Mouse (Mus musculus) kidney, adult 11 months (tissue): Measurements from ENCODE around the gene Abca5.
A peak's percentile ranks its signal among the peaks of the same experiment; 100 is the strongest.

Experiments used
- DNase-seq: peaks from one replicate; pipeline ENCODE4 v3.0.0; 2022

The Abca5 gene

DNA sequence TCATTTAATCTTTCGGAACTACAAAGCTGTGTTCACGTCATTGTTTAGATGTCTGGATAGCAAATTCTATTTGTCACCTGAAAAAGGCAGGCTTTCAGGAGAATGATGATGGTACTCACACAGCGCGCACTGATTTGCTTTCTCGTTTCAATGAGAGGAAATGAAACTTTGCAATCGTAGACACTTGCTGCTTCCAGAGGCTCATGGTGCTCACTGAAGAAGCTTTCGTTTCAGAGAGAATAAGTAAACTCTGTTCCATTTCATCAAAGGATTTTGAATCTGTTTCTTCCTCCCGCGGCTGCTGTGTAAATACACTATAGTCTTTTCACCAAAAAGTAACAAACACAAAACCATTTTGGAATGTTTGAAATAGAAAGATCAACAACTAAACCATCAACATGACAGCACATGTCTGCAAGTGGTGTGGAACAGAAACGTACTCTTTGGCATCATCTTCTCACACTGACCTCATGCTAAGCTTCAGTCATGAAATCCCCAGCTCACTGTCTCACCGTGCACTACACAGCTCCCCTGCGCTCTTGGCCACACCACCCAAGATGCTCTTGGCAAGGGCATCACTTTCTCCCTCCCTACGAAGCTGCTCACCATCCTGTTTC, 39.5 kb downstream of the Abca5 start:
- DNase-seq: no peak

DNA sequence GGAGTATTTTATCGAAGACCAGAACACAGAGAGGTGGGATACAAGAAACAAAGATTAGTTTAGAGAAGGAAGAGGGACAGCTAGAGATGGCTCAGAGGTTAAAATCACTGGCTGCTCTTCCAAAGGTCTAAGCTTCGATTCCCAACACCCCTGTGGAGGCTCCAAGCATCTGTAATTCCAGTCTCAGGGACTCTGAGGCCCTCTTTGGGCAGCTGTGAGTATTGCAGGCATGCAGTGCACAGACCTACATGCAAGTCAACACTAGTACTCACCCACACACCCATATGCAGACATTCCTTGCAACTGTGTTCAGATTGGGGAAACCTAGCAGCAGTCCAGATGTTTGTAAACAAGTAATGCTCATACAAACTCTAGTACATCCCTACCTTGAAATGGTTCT, 46.9 kb downstream of the Abca5 start:
- DNase-seq: no peak

DNA sequence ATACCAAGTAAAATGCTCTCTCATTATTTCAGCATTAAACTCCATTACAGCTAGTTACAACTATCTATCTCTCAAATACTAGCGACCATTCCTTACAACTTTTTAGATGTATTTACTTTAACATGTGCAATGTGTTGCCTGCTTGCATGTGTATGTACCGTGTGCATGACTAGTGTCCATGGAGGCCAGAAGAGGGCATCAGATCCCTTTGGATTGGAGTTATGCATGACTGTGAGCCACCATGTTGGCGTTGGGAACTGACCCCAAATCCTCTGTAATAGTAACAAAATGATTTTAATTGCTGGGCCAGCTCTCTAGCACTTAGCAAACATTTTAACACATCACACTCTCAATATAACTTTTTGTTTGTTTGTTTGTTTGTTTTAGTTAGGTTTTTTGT, 49.1 kb downstream of the Abca5 start:
- DNase-seq: no peak

DNA sequence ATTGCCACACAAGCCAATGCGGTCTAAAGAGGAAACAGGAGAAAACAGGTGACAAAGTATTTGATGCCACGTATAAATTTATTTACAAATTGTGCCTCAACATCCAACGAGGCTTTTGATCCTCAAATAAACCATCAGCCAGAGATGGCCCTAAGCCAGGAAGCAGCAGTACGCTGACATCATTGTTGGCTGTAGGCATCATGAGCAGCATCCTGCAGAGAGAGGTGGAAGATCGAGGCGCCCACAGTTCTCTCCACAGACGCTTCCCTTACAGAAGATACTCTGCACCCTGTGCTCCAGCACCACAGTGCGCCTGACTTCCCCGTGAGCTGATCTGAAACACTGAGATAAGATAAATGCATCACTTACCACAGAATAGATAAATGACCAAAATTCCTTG, 49.8 kb downstream of the Abca5 start:
- no peak for DNase-seq

DNA sequence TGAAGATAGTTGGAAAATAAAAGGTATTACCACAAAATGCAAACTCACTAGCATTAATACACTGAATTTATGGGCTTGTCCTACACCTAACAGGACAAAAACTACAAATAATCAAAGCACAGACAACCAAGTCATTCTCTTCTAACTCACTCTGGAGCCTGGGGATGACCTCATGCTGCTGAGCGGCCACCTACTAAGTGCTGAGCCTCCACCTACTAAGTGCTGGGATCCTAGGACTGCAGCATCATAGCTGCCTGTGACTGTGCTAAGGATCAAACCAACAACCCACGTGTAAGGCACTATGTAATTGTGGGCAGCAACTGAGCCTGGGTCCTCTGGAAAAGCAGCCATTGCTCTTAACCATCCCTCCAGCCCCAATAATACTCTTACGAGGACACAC, 51.2 kb downstream of the Abca5 start:
- DNase-seq: no peak

DNA sequence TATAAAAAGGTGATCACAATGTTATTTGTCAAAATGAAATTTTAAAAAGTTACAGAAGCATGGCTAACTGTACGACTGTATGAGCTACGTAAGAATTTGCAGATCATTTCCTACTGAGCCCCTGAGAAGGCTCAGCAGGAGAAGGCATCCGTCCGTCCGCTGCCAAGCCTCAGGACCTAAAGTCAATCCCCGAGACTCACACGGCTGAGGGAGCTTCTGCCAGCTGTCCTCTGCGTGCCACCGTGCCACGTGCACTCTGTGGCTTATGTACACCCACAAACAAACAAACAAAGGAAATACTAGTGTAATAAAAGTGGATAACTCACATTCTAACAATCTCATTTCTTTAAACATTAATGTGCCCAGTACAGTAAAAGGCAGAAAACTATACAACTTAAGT, 52.7 kb downstream of the Abca5 start:
- DNase-seq: no peak

DNA sequence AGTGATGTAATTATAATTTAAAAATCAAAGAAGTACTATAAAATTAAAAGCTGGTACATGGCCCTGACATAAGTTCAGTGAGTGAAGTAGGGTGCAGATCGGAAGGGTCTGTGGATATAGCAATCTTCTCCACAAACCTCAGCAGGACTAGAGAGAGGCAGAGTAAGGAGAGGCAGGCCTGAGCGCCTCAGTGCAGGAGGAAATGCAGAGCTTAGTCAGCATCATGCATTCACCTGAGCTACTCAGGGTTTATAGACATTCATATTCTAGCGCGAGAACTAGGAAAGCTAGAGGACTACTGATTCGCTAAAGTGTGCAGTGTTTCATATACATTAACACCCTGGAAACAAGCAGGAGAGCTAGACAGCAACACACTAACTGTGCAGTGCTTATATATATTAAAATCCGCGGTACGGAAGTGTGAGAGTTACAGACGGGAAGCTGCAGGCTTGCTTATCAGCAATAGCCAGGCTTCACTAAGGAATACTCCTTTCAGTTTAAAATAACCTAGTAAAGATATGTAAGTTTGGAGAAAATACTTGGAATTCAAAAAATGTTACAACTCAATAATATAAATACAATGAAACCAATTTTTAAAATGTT, 53.2 kb downstream of the Abca5 start:
- DNase-seq: no peak

DNA sequence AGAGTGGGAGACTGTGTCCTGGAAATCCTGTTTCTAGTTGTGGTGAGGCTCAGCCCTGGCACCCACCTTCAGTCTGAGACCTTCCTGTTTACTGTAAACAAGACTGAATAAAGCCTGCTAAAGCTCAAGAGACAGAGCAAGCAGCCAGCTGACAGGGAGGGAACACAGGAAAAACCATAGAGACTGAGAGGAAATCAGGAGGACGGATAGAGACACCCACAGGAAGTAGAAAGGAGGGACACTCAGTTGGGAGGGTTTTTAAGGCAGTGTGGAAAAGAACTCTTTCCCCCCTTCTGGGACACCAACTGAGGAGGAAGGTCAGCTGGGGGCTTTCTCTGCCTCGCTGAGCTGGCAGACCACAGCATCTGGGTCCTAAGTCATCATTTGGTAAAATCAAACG, 62.7 kb downstream of the Abca5 start:
- no peak for DNase-seq

DNA sequence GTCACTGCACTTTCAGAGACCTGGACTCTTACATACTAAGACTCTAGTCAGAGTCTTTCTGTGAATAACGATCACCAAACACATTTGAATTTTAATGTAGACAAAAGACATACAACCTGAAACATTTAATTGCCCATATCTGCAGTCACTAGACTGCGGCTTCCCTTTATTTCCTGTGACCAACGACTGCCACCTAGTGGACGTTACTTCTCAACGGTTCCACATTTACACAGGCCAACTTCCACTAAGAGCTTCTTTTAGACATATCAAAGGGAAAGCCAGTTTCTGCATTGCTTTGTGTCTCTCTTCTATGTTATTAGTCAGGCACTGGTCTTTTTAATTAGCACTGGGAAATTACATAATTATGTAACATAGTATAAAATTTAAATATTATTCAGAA, 65.8 kb downstream of the Abca5 start:
- DNase-seq: no peak

DNA sequence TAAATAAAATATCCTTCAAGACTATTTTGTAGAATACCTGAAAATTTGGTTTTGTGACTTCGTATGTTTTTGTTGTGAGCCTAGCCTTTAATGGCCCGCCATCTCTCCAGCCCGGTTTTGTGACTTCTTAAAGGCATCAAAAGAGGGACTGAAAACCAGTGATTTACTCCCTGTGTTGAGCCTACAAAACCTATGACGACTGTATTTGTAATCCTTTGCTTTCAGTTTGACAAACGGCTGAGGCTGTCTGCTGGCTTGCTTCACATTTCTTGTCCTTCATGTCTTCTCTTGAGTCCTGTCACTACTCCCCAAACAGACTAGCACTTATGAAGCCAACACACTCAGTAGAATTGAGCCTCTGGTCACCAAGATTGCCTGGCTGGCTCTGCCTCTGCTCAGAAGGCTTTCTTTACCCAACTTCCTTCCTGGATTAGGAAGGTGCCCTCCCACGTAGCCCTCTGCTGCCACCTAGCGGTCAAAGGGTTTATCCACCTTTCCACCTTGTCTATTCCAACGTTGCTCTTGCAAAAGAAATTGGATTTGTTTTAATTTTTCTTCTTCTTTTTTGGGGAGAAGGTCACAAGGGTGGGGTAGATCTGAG, 69.2 kb downstream of the Abca5 start:
- DNase-seq: peak; percentile 49

DNA sequence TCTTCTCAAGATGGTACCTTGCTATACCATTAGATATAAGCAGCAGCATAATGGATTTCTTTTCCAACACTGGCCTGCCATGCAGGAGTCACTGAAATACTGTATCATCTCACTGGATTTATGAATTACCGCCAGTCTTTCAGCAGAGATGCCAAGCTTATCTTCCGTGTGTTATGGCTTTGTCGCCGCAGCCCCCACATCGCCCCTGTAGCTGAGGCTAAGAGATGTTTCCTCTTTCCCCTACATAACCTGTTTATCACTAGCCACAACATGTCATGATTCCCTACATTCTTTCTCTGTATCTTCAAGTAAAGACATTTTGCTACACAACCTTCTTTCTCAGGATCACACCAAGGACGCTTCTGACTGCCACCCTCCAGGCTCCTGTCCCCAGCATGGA, 70.3 kb downstream of the Abca5 start:
- DNase-seq: no peak

DNA sequence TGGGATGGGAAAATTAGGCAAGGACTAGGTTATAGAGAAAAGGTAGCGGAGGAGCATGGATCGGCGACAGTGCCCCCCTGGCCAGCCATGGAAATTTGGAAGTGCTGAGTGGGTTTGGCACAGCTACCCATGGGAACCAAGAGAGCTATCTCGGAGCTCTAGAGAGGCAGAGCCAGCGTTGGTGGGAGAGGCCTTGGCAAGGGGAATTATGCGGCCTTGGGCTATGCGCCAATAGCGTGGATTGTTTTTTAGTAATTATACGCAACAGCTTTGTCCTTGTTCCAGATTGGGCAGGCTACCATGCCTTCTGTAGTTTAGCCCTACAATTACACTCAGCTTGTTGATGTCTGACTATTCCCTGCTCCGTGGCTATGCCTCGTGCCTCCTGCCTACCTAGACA, 70.8 kb downstream of the Abca5 start:
- no peak for DNase-seq

DNA sequence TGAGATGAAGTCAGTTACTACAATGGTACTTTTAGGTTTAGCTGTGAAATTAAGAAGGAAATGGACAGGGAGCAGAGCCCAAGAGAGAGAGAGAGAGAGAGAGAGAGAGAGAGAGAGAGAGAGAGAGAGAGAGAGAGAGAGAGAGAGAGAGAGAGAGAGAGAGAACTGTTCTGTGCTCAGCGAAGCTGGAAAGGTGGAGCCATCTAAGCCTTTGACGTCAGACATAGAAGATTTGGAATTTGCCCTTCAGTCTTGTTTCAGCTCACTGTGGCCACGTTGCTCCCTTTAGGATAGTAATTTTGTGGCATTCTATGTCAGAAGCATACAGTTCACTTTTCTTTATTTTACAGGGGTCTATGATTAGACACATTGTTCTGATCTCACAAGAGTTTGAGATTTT, 75.6 kb downstream of the Abca5 start:
- no peak for DNase-seq

DNA sequence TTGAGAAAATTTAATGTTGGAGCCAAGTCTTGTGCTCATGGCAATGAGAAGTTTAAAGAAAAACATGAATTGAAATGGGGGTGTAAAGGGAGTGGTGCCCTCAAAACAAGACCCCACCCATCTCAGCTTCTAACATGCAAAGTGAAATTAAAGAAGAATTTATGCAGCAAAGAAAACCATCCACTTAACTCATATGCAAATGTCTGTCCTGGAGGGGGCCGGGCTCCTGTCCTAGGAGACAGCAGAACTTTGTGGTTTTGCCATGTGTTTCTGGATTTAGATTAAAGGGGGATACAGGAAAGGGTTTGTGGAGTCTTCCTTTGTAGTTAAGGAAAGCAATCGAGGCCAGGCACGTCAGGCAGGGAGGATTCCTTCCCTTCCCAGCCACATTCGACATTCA, 79.6 kb downstream of the Abca5 start:
- no peak for DNase-seq

DNA sequence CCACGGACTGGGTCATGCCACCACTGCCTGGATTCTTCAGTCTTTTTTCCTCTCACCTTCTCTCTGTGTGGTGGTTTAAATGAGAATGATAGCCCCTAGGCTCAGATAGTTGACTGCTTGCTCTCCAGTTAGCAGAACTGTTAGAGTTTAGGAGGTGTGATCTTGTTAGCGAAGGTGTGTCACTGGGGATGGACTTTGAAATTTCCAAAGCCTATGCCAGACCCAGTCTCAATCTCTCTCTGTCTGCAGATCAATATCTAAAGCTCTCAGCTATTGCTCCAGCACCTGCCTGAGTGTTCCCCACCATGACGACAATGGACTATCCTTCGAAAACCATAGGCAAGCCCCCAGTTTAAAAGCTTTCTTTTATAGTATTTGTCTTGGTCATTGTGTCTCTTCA, 80.5 kb downstream of the Abca5 start:
- no peak for DNase-seq

DNA sequence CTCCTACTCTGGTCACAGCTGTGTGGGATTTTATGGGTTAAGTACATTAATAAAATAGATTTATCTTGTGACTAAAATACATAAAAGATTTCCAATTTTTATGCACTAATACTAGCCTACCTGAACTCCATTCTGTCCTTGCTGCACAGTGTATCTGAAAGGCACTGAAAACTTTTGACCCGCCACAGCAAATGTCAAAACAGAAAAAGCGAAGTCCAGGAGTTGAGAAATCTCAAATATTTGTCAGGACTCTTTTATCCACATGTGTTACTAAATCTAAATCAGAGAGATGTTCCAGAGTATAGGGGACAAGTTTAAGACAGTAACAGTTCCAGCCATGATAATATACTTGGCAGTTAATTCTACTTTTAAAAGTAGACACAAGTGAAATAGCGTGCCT, 85.3 kb downstream of the Abca5 start:
- DNase-seq: no peak

DNA sequence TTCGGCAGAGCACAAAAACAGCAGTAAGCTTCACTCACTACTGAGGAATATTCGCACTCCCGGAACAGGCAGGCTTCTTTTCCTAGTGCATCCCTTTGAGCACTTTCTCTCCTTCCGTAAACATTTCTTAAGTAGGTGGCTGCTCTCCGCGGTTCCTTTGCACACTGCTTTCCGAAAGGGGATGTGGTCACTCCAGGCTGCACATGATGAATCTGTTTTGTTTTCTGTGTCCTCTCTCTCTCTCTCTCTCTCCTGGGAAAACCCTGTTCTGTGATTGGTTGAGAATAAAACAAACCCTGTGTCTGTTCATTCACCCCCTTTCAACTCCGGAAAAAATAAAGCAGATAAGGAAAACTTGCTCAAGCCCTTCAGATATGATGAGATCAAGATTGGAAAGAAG, 86.0 kb downstream of the Abca5 start, which contains the start of gene Abca6:
Abca6 (minus strand) TSS at position 243 of the 400 bp plus-strand sequence.
- DNase-seq: no peak

DNA sequence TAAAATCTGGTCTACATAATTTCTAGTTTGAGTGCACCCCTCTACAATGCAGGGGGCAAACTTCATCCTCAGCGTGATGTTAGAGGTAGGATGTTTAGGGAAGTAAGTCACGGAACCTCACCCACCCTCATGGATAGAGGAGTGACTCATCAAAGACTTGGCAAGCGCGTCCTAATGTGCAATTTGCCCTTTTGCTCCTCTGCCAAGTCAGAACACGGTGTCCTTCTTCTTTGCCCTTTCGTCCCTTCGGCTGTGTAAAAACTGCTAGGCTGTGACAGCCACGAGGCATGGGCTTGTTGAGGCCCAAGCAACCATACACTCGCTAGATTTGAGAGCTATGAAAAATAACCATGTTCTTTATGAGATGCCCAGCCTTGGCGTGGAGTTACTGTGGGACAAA, 92.8 kb downstream of the Abca5 start:
- DNase-seq: peak; percentile 42

DNA sequence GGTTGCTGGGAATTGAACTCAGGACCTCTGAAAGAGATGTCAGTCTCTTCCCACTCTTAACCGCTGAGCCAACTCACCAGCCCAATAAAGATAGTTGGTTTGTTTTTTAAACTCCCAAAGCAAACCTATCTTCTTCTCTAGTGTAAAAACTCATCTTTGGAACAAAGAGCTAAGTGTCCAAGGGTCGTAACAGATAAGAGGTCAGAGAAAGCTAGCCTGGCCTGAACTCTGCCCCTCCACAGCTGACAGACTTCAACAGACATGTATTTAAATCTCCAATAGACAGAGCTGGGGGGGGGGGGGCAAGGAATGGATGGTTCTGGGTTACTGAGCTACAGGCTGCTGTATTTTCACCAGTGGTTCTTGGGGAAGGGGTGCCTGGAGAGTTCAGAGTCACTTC, 100.0 kb downstream of the Abca5 start:
- DNase-seq: no peak

DNA sequence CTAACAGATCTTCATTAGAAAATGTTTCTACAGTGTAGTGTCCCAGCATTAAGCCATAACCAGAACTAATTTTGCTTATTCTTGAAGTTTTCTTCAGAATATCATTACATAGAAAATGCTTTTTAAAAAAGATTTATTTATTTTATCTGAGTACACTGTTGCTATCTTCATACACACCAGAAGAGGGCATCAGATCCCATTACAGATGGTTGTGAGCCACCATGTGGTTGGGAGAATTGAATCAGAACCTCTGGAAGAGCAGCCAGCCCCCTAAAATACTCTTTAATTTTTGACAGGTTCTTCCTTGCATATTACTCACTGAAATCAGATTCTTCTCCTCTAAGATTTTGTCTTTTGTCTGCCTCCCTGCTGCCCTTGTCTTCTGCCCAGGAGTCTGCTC, 104.5 kb downstream of the Abca5 start:
- DNase-seq: no peak
